ENCODE assay signal across 9 mouse cellular contexts in genomic region chr9:21196521-21197433, GRCm38 (mm10). TPM values are rescaled to one million over a fixed set of nuclear protein-coding genes. Genes with fewer than 3 reads are reported as not detected.
DNase-seq lines count a peak whose midpoint lies in the region; ATAC-seq and TF ChIP-seq lines count a peak whose summit lies in the region.
"Had no signal": no experiment of that assay in that cellular context is flagged by ENCODE, and none has a peak within 500 bp of the region (broad histone marks: within the 10 kb centered on the region; RNA-seq: fewer than 3 reads in every experiment).

No protein-coding gene starts in this region.

- peak; percentile 74 for ATAC-seq in lung, postnatal 0 days
- no peak for ATAC-seq in inflammation-experienced regulatory T-cells, adult 6 months

- H3K9me3 ChIP-seq in lung, postnatal 0 days (ENCODE audit: low read length) = no peaks in the 10 kb centered on the region
- H3K9me3 ChIP-seq in forebrain, embryonic 10.5 days = no peaks in the 10 kb centered on the region

- peak overlapping the region; percentile 37 for H3K4me2 ChIP-seq in lung, postnatal 0 days (replicated peaks; ENCODE audit: low read depth, low read length)

- no peak overlapping the region for H3K27ac ChIP-seq in lung, postnatal 0 days (ENCODE audit: low read length)
- H3K27ac ChIP-seq in forebrain, embryonic 10.5 days = peak overlapping the region; percentile 79
- H3K27ac ChIP-seq in olfactory bulb, adult 2 months (ENCODE audit: insufficient read depth, low read depth, low read length) = peak overlapping the region; percentile 44
- H3K27ac ChIP-seq: liver, embryonic 14.5 days had no signal

- H3K4me3 ChIP-seq in lung, postnatal 0 days (ENCODE audit: low read depth, low read length) = no peak overlapping the region
- H3K4me3 ChIP-seq in forebrain, embryonic 10.5 days = peak overlapping the region; percentile 45
- H3K4me3 ChIP-seq in olfactory bulb, adult 2 months (ENCODE audit: insufficient read depth, low read depth, low read length) = peak overlapping the region; percentile 56

- H3K27me3 ChIP-seq in lung, postnatal 0 days (replicated peaks; ENCODE audit: insufficient read depth, low read length) = no peaks in the 10 kb centered on the region
- no peaks in the 10 kb centered on the region for H3K27me3 ChIP-seq in forebrain, embryonic 10.5 days (ENCODE audit: poor library complexity, severe bottlenecking)

- TF ChIP-seq CTCF in lung, postnatal 0 days (IDR thresholded peaks at IDR 0.05) = no peak
- no peak for TF ChIP-seq CTCF in olfactory bulb, adult 2 months (IDR thresholded peaks at IDR 0.05; ENCODE audit: insufficient read depth, low read depth, low read length)

- no peak for DNase-seq in lung, postnatal 0 days (ENCODE audit: low spot score)
- no peak for DNase-seq in lung, postnatal 4 days
- no peak for DNase-seq in forebrain, embryonic 10.5 days (ENCODE audit: extremely low spot score, low spot score)
- peak; percentile 59 to 63 for DNase-seq in layer of hippocampus, postnatal 25 days (ENCODE audit: extremely low spot score in 1 of 2, low spot score in 1 of 2)
- no peak for DNase-seq in T-cell, adult 2 months (ENCODE audit: low spot score)
- no peak for DNase-seq in lung, postnatal 14 days

- no peak for TF ChIP-seq EP300 in lung, postnatal 0 days (IDR thresholded peaks at IDR 0.05)

- WGBS in lung, postnatal 0 days = 46% methylated on average over 18 of the region's 19 CpGs
- WGBS in forebrain, embryonic 10.5 days = 32% methylated on average over 19 of the region's 19 CpGs
- WGBS in olfactory bulb, adult 2 months = 15% methylated on average over 18 of the region's 19 CpGs

- peaks cover 6% of the 10 kb centered on the region; the same call in 1 of the 2 replicates for H3K36me3 ChIP-seq in lung, postnatal 0 days (ENCODE audit: insufficient read depth, low read length)
- H3K36me3 ChIP-seq in forebrain, embryonic 10.5 days (replicated peaks) = peaks cover 2% of the 10 kb centered on the region; the same call in 1 of the 2 replicates

- no peak overlapping the region; the same call in 1 of the 2 replicates for H3K9ac ChIP-seq in lung, postnatal 0 days (replicated peaks; ENCODE audit: low read depth)
- H3K9ac ChIP-seq: liver, embryonic 14.5 days had no signal

- H3K4me1 ChIP-seq in lung, postnatal 0 days (ENCODE audit: insufficient read depth, low read depth, low read length) = no peaks in the 10 kb centered on the region
- H3K4me1 ChIP-seq in forebrain, embryonic 10.5 days = peaks cover 45% of the 10 kb centered on the region
- peaks cover 12% of the 10 kb centered on the region for H3K4me1 ChIP-seq in olfactory bulb, adult 2 months (ENCODE audit: control insufficient read depth, insufficient read depth, low read length)

- TF ChIP-seq POLR2A in olfactory bulb, adult 2 months (IDR thresholded peaks at IDR 0.05; ENCODE audit: insufficient read depth, low read depth, low read length) = peak; percentile 64

RNA-seq across cellular contexts. Expression of gene Pde4a, which starts 31.3 kb away (rescaled TPM):
- polyA plus RNA-seq in lung, postnatal 0 days (2015; fragmentation: Nextera tagmentation; extraction: Ambion mirVana) = 3.9 and 4.7 TPM in 2 replicates
- polyA plus RNA-seq in forebrain, embryonic 10.5 days (2016; fragmentation: Nextera tagmentation; extraction: Ambion mirVana) = 3.8 and 4.3 TPM in 2 replicates
- total RNA-seq in layer of hippocampus, postnatal 25 days (2021) = 10 to 100 TPM; 74.0 to 85.1 TPM
- polyA plus RNA-seq in olfactory bulb, adult 2 months (2012; ENCODE audit: insufficient read depth, insufficient read length, low replicate concordance, missing spikeins) = not detected in 2 replicates
- polyA plus RNA-seq in inflammation-experienced regulatory T-cells, adult 6 months (2017; shearing (Covaris generic)) = 1 to 10 TPM in 1 of 3 experiments, under 1 TPM in 2; 0.54 to 1.3 (median 0.82) TPM

RNA-seq across cellular contexts. Expression of gene Keap1, which starts 42.4 kb away (rescaled TPM):
- polyA plus RNA-seq in lung, postnatal 0 days (2015; fragmentation: Nextera tagmentation; extraction: Ambion mirVana) = 44.7 and 45.9 TPM in 2 replicates
- 46.7 and 48.6 TPM in 2 replicates for polyA plus RNA-seq in forebrain, embryonic 10.5 days (2016; fragmentation: Nextera tagmentation; extraction: Ambion mirVana)
- total RNA-seq in layer of hippocampus, postnatal 25 days (2021) = 10 to 100 TPM; 56.7 to 60.1 TPM
- polyA plus RNA-seq in olfactory bulb, adult 2 months (2012; ENCODE audit: insufficient read depth, insufficient read length, low replicate concordance, missing spikeins) = not detected in 2 replicates
- polyA plus RNA-seq in inflammation-experienced regulatory T-cells, adult 6 months (2017; shearing (Covaris generic)) = 10 to 100 TPM; 20.8 to 28.9 (median 21.5) TPM

RNA-seq across cellular contexts. Expression of gene Cdc37, which starts 47.0 kb away (rescaled TPM):
- 165 and 171 TPM in 2 replicates for polyA plus RNA-seq in lung, postnatal 0 days (2015; fragmentation: Nextera tagmentation; extraction: Ambion mirVana)
- 351 and 371 TPM in 2 replicates for polyA plus RNA-seq in forebrain, embryonic 10.5 days (2016; fragmentation: Nextera tagmentation; extraction: Ambion mirVana)
- total RNA-seq in layer of hippocampus, postnatal 25 days (2021) = 100 to 1,000 TPM; 144 to 156 TPM
- polyA plus RNA-seq in olfactory bulb, adult 2 months (2012; ENCODE audit: insufficient read depth, insufficient read length, low replicate concordance, missing spikeins) = 282 TPM in 1 of 2 replicates, not detected in the other
- 10 to 100 TPM; 84.2 to 97.0 (median 95.3) TPM for polyA plus RNA-seq in inflammation-experienced regulatory T-cells, adult 6 months (2017; shearing (Covaris generic))

RNA-seq across cellular contexts. Expression of gene S1pr5, which starts 51.5 kb away (rescaled TPM):
- 0.12 and 0.13 TPM in 2 replicates for polyA plus RNA-seq in lung, postnatal 0 days (2015; fragmentation: Nextera tagmentation; extraction: Ambion mirVana)
- polyA plus RNA-seq in forebrain, embryonic 10.5 days (2016; fragmentation: Nextera tagmentation; extraction: Ambion mirVana) = 0.07 and 0.10 TPM in 2 replicates
- total RNA-seq in layer of hippocampus, postnatal 25 days (2021) = 10 to 100 TPM; 13.1 to 14.5 TPM
- not detected in 2 replicates for polyA plus RNA-seq in olfactory bulb, adult 2 months (2012; ENCODE audit: insufficient read depth, insufficient read length, low replicate concordance, missing spikeins)
- polyA plus RNA-seq in inflammation-experienced regulatory T-cells, adult 6 months (2017; shearing (Covaris generic)) = under 1 TPM in 1 of 3 experiments, not detected in 2; 0.17 TPM

Comparison
In these comparisons a context has a peak if more than half of its experiments do, and no peak if none do; other contexts are left out.
1. DNase-seq: peak in layer of hippocampus, postnatal 25 days (2 of 2); none in lung, postnatal 0 days (single experiment), lung, postnatal 4 days (0 of 2), forebrain, embryonic 10.5 days (single experiment), T-cell, adult 2 months (single experiment) and lung, postnatal 14 days (single experiment).